Mouse (Mus musculus) E14TG2a.4 (cell line): ENCODE results near the gene Metrnl.

Experiments used
- CTCF ChIP-seq: conservative IDR thresholded peaks from 2 replicates; pipeline ENCODE4 v1.5.1; 2014; ENCODE audit warnings: low read length
- NANOG ChIP-seq: IDR thresholded peaks from 2 replicates; pipeline ENCODE4 v1.6.1; 2014; ENCODE audit warnings: borderline replicate concordance, low read length, mixed read lengths
- POU5F1 ChIP-seq: IDR thresholded peaks from 2 replicates; pipeline ENCODE4 v1.6.1; 2014; ENCODE audit warnings: low read length, borderline replicate concordance

DNA sequence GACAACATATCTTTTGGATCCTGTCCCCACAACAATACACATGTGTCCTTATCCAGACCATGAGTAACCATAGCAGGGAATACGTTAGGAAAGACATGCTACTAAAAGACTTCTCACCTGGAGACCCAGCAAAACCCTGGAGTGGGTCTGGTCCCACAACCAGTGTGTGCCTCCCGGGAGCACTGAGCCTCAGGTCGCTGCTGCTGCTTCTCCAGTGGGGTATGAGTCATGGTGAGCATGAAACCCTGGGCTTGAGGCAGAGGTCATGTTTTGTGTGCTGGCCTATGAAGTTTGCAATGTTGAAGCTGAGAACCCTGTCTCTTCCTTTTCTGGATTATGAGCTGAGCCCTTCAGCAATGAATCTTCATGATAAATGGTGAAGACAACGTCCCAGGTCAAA, 15.3 kb upstream of the Metrnl start:
- TF ChIP-seq CTCF: no peak
- TF ChIP-seq POU5F1: no peak
- no peak for TF ChIP-seq NANOG
